Mouse (Mus musculus) kidney, postnatal 36 days (tissue): ENCODE measurements around the gene Dclk2.
A peak's percentile ranks its signal among the peaks of the same experiment; 100 is the strongest.

Experiments
- DNase-seq, 2 experiments: peaks; one replicate each; pipeline ENCODE4 v3.0.0; 2021 to 2022; ENCODE audit warnings: mixed read lengths in 2 of 2

The Dclk2 gene

DNA sequence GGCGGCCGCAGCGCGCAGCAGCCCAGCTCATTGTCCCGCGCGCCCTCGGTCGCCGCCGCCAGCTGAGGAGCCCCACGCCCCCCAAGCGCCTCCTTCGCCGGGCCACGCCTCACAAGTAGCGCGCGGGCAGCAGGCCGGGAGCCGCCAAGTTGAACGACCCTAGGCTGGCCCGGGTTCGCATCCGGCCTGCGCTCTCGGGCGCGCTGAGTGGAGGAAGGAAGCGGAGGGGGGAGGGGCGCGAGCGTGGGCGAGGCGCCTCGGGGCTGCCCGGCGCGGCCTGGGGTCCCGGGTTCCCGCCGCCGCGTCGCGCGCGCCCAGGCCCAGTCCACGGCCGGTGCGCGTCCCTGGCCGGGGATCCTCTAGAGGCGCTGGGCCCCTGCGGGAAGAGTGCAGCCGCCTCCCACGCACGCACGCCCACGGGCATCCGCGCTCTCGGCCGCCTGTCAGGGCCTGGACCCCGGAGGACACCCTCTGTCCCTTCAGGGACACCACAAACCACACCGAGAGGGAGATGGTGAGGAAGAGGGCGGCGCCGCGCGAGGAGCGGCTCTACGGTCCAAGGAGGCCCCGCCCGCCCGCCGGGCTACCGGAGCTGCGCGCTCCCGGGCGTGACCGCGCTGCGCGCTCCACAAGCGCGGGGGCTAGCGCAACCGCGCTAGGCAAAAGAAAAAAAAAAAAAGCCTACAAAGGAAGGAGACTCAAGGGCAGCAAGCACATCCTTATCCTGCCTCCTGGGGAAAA, at the start of gene Dclk2:
TSS of gene Dclk2 (minus strand) at position 510 of the 741 bp plus-strand sequence.
- peak; percentile 57 to 83 for DNase-seq

DNA sequence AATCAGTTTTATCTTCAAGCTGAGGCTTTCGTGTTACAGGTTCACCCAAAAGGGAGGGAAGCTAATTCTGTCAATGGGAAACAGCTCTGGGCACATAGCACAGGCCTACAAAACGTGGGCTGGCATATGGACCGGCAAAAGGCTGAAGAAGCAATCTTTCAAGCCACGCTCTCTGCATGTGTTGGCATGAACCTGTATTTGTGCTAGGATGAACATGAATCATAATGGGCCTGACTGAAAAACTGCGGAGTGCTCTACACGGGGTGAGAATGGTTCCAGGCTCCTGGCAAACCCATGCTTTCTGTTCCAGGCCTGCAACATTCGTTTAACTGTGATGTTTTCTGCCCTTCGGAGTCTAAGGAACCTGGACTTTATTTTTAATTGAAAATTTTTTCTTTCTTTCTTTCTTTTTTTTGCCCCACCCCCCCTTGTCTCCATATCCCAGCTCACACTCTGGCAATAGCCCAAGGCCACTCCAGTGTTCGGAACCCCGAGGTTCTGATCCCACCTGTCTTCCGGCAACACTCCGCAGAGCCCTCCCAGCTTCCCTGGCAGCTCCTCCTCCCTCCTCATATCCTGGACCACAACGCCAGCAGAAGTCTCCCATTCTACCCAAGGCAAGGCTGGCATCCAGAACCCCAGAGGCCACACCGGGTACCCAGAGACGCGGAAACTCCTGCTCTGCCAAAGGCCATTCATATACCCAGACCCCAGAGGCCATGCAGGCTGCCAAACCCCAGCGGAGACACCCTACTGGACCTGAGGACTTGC, 42.2 kb upstream of the Dclk2 start:
- no peak for DNase-seq

DNA sequence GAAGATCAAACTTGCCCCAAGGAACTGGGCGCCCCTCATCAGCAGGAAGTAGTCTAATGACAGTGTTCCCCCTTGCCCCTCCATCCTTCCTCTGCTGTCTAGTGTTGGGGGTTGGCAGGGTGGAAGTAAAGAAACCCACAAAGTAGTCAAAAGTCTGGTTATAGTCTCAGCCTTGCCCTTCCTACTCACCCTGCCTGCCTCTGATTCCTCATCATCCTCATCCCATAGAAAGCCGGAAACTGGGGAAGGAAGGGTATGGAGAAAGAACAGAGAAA, 40.7 kb upstream of the Dclk2 start:
- DNase-seq = no peak

DNA sequence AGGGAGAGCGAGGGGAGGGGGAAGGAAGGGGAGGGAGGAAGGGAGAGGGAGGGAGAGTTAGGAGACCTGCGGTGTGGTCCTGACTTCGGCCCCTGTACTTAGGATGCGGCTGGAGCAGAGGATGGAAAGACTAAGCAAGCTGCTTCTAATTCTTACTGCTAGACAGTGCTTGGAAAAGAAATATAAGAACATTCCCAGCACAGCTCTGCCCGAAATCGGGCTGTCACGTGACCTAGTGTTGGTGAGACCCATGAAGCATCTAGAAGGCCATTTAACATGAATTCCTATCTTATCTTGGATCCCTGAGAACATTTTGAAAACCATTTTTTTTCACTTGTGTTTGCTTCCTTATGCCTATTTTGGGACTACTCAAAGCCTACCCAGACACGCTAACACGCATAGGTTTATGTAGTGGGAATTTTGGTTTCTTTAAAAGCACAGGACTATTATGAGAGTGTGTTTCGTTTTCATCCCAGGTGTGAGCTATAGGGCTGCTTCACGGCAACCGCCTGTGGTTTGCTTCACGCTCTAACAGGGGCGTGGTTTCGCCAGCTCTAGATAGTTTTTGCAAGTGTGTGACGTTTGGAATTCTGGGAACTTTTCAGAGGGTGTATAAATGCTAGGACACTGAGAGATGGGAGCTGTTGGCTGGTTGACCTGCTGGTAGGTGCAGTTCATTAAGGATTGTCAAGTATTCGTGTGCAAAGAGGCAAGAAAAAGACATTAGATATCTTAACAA, 40.2 kb upstream of the Dclk2 start:
- DNase-seq = no peak

DNA sequence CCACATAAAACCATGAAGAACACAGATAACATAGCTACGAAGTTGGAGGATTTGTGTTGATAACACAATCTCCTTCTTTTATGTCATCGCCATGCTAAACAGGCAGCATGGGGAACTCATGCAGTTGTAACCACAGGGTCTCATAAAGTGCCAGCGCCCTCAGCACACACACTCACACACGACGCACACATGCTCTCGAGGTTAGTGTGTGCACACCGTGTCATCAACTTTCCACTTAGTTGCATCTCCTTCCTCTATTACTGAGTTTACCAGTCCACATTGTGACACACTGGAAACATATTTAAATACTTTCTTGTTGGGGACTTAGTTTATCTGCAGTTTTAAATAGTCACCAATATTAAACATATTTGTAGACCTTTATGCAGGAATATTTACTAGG, 38.4 kb upstream of the Dclk2 start:
- no peak for DNase-seq

DNA sequence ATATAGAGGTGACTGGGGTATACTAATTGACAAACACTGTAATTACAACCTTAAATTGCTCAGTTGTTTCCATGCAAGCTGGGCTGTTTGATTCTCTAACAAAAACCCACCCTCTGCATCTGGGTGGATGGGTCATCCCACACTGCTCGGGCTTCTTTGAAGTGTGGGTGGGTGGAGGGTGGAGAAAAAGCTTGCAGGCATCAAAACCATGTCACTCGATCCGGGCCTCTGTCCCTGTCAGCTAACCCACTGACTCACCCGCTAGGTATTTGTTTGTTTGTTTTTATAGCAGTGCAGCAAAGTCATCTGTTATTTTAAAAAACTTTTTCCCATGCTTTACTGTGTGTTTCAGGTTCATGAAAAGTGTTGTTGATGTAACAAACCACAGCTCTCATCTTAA, 34.7 kb upstream of the Dclk2 start:
- no peak for DNase-seq

DNA sequence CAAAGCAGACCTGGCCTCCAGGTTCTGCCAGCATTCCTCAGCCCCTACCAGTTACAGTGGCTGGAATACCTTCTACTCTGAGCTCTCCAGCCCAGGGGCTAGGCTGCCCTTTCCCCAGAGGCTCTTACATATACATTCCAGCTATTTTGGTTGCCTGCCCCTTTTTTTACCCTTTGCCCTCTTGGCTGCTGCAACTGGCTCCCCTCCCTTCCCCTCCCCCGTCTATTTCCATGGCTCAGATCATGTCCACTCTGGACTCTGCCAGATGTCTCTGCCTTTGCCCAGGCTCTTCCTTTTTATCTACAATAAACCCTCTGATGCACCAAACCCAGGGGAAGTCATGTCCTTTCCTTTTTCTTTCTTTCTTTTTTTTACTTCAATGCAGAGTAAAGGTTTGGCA, 33.9 kb upstream of the Dclk2 start:
- DNase-seq = peak; percentile 6 to 11

DNA sequence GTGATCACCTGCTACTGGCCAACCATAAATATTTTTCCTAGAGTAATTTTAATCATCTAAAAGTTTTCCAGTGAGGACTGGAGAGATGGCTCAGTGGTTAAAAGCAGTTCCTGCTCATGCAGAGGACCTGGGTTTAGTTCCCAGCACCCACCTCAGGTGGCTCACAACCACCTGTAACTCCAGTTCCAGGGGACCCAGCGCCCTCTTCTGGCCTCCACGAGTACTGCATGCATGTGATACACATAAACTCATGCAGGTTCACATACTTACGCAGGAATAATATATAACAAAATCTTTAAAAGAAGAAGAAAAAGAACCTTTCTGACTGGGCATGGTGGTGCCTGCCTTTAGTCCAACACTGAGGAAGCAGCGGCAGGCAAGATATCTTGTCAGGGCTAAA, 33.2 kb upstream of the Dclk2 start:
- no peak for DNase-seq

DNA sequence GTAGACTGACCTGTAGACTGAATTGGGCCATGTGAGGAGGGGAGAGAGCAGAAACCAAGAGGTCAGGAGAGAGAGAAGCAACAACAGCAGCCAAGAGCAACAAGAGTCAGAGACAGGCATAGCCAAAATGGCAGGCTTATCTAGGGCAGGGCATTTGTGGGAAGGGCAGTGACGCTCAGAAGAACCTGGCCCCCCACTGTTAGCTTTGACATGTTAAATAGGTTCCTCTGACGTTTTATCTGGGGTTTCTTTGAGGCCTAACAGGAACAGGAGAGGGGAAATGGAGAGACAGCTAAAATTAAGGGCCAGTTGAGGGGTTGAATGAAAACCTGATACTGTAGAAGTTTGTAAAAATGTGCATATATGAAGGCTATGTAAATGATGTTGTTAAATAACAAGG, 30.0 kb upstream of the Dclk2 start:
- DNase-seq = no peak

DNA sequence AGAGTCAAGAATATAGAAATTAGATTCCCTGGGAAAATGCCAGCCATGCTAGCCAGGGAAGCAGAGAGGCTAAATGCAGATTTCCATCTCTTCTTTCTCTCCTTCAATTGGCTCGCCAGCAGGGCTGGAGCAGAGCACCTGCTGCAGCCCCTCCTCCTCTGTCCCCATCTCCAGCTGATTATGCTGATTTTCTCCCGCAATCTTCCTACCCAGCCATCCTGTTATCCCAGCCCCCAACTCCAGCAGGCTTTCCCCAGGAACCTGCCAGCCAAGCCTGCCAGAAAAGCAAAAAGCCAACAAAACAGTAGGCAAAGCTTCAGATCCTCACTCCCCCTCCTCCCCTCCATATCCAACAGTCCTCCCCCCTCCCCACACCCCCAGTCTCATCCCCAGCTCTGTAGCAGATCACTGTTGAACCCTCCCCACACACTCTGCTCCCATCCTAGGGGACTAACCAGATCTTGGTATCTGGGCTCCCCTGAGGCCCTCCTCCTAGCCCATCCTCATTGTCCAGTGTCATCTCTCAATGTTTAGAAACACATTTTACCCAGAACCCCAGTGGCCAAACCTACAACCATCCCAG, 15.7 kb upstream of the Dclk2 start:
- DNase-seq = no peak

DNA sequence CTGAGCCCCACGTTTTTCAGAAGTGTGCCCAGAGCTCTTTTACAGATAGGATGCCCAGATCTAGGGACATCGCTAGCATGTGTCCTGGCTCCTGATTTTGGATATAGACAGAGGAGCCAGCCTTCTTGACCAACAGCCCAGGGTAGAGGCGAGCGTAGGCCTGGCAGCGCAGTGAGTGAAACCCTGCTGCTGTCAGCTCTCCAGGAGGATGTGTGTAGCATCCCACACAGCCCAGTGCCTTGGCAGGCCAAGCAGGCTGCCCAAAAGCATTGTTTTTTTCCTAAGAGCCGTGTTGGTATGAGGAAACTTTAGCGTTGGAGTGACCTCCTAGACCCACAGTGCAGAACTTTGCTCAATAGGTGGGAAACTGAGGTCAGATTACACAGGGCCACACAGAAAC, 12.8 kb upstream of the Dclk2 start:
- no peak for DNase-seq

DNA sequence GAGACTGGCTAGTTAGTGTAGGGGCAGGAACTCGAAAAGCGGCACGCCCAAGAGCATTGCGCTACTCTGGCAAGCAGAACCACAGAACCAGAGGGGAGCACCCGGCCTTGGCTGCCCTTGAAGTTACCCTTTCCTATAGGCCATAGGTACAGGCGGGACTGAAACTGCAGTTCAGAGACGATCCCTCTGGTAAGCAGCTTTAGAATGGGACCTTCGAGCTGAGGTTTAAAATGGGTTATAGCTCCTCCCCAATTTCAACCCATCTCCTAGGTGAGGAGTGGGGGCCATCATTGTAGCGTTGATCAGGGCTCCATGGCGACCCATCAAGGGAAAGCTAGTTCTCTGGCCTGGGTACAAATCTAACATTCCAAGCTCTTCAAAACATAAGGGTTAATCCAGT, 3.0 kb upstream of the Dclk2 start:
- DNase-seq = no peak

DNA sequence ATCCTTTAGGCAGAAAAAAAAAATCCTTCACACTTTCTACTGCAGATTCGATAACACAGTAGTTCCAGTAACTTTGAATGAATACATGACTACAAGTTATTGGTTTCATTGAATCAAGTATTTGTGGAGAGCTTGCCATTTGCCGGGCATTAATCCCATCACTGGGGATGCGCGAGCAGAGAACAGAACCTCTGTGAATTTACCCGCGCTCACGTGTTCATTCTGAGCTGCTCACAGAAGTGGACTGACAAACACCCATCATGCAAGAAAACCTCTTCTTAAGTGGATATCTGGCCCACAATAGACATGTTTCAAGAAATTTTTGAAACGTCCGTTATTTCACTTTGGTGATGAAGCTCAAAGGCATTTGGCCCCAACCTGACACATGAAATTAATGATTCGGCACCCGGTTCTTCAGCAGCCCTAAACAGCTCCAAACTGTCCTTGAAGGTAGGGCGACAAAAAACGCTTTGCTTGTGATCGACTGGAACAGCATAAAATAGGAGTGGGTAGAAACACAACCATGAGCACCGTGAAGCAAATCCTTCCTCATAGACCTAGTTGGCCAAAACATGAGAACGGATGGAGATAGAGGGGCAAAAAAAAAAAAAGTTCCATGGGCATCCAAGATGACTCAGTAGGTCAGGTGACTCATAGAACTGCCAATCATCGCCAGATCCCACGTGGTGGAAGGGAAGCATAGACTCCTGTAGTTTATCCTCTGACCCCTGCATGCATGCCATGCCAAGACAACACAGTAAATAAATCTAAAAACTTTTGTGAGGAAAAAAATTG, 726 bp upstream of the Dclk2 start:
- peak; percentile 4 to 7 for DNase-seq

DNA sequence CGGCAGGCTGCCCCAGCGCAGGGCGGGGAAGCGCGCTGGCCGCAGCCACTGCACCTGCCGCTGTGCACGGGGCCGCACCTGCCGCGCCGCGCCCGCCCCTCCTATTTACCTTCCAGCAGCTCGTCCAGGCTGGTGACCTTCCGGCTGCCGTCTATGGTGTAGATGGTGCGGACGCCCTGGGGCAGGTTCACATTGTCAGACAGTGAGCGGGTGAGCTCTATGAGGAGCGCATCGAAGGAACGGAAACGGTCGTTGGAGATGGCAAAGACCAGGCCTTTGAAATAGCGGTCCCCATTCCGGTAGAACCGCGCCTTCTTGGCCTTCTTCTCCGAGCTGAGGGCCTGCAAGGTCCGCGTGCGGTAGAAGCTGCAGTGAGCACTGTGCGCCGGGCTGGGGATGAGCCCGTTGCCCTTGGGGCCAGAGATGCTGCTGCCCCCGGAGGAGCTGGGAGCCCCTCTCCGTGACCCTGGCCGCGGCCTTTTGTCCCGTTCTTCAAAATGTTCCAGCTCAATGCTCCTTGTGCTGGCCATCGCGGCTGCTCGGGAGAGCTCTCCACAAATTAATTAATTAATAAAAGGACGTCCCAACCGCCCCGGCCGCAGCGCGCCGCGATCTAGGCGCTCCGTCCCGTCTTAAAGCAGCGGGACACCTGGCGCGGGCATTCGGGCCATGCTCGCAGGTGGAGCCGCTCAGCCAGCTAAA, 860 bp downstream of the Dclk2 start:
- no peak for DNase-seq

DNA sequence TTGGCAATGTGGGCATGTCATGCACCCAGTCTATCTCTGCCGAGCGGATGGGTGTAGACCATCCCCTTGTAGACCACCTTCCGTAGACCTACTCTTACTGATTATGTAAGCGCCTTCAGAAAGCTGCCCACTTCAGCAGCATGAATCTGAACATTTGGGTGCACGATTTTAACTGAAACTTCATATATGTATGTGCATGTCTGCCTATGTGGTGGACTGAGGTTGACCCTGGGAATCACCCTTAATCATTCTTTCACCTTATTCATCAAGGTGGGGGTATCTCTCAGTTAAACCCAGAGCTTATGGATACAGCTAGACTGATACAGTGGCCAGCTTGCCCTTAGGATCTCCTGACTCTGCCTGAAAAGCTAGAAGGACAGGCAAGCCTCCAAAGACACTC, 3.6 kb downstream of the Dclk2 start:
- no peak for DNase-seq

DNA sequence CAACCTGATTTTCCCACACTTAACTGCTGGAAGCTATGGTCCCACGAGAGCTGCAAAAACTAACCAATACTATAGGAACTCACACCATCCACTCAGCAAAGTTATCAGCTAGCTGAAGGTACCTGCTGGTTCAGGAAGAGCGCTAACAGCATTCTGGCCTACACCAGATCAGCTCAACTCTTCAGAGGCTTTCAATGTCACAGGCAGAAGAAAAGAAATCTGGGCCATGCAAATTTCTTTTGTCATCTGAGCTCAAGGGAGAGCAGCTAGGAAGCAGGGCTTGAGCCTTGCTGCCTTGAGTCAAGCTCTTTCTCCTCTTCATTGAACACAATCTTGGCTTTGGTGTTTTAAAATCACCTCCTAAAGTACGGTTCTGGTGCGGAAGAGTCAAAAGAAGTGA, 4.0 kb downstream of the Dclk2 start:
- DNase-seq = no peak

DNA sequence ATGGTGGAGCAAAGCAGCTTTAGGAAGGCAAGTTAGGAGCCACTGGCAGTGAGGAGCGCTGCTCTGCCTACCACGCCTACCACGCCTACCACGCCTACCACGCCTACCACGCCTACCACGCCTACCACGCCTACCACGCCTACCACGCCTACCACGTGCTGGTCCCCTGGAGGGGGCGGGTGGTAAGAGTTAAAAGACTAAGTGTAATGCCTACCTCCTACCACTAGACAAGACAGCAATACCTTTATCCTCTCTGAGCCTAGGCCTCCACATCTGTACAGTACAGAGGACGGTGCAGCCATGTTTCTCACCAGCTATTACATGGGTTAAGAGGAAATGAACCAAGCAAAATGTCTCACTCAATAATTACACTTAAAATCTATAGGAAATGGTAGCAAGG, 5.4 kb downstream of the Dclk2 start:
- no peak for DNase-seq

DNA sequence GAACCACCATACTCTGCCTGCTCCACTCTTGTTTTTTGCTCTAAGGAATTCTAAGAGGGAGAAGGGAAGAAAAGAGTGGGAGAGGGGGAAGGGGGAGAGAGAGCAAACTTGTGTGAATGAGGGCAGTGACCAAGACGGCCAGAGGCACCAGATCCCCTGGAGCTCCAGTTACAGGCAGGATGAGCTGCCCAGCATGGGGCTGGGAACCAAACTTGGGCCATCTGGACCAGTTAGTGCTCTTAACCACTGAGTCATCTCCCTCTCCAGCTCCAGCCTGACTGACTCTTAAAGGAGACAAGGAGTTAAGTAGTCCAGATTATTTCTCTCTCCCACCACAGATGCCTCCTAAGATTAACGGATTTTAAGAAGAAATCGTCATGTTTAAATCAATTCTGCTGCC, 6.3 kb downstream of the Dclk2 start:
- DNase-seq = no peak

DNA sequence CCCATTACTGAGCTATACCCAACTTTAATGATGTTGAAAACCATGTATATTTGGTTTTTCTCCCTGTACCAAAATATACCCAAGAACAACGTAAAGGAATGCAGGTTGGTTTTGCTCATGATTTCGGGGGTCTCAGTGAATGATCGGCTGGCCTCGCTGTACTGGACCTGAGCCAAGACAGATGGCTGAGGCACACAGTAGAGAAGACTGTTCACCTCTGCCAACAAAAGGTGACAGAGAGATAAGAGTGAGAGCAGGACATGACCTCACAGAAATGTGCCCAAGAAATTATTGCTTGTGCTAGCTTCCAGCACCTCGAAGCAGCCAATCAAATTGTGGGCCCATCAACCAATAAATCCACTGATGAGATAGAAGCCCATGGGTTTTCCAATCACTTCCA, 22.3 kb downstream of the Dclk2 start:
- no peak for DNase-seq

DNA sequence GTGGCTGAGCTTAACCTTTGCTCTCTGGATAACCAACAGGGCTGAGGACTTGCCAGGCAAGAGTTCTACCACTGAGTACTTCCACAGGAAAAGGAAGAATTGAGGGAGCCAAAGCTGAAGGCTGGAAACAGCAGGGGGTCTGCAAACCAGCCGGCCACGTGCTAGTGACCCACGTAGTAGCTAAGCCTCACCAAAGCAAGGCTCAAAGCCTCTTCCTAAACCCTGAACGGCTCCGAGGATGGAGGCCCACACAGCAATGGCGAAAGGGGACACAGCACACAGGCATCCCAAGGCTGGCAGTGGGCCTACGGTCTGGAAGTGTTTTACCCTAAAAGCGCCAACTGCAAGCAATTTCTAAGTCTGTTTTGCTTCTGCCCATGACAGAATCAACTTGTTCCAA, 23.1 kb downstream of the Dclk2 start:
- DNase-seq = peak; percentile 14 to 42

DNA sequence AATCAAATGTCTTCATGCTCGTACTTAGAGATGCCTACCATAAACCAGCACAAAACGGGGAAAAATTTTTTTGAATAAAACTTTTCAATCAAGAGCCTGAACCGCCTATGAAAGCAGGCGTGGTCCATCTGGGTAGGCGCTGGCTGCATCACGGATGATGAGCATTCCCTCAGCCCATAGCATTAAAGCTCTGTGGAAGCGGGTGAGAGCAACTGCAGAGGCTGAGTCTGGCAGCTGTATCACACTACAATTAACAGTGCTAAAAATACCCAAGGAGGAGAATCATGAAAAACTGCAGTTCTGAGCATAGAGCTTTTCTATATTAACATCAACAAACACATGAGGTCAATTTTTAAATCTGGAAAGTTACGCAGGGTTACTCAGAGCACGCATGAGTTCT, 23.6 kb downstream of the Dclk2 start:
- no peak for DNase-seq

DNA sequence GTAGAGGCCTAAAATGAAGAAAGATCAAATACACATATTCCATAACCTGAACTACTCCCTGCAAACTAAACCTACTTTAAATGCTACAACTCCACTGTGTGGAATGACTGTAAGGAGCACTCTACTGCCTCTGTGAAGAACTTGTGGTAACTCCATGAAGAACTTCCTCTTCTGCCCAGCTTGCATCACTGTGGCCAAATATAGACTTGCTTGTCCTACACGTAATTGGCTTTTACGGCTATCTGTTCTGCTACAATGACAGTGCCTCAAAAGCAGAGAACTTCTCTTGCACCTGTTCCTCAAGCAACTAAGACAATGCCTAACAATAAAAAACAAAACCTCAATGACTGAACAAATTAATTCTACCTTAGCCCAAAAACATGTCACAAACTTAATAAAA, 26.2 kb downstream of the Dclk2 start:
- no peak for DNase-seq
